Mouse (Mus musculus): ENCODE measurements around the gene Hes1.

DNA sequence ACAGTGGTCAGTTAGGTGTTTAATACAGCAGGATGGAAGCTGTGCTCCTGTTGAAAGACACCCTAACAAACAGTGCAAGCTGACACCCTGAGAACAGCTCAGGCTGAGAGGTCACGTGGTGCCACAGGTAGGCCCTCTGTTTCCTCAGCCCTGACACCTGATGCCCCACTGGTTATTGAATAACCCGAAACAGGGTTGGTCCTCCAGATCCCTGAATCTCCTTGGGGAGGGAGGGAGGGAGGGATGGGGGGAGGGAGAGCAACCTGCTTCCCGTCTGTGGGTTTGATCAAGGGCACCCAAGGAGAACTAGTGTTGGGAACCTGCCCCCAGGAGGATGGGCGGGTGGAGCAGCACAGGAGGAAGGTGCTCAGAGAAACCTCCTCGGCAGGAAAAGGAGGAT lies 18.6 kb upstream of the Hes1 start:
- TF ChIP-seq CTCF (conservative IDR thresholded peaks at IDR 0.05; ENCODE audit: low read length) (no peak), POU5F1 (IDR thresholded peaks at IDR 0.05; ENCODE audit: borderline replicate concordance, low read length) (no peak), NANOG (IDR thresholded peaks at IDR 0.05; ENCODE audit: borderline replicate concordance, low read length) (no peak)
